Mouse (Mus musculus) midbrain, embryonic 16.5 days (tissue): ENCODE measurements at regions not wholly inside any gene's neighbourhood (a gene's known extent, or its start where the extent isn't known, plus 50 kb on each side); places are given as distances from the start of the nearest gene placed in this dataset.

Experiments
- ATAC-seq: fragments of 200-750 bp; cut with Nextera tagmentation; 2 replicates; pipeline ENCODE4 v1.8.0; 2017; ENCODE audit warnings: moderate TSS enrichment
- H3K27ac ChIP-seq: fragments of 300-500 bp; sonication (generic); 2 replicates; pipeline ENCODE4 v1.5.1; 2014; ENCODE audit warnings: mild to moderate bottlenecking, low read length, mixed read lengths
- H3K27me3 ChIP-seq: fragments of 300-500 bp; sonication (generic); 2 replicates; pipeline ENCODE4 v1.6.1; 2014; ENCODE audit warnings: low read depth, low read length, mixed read lengths; ENCODE audit not compliant: control insufficient read depth, insufficient read depth
- H3K36me3 ChIP-seq: fragments of 300-500 bp; sonication (generic); 2 replicates; pipeline ENCODE4 v1.6.1; 2014; ENCODE audit warnings: mild to moderate bottlenecking, low read length, moderate library complexity, mixed read lengths; ENCODE audit not compliant: control insufficient read depth, insufficient read depth
- H3K4me1 ChIP-seq: fragments of 300-500 bp; sonication (generic); 2 replicates; pipeline ENCODE4 v1.6.1; 2014; ENCODE audit warnings: mild to moderate bottlenecking, low read length, mixed read lengths; ENCODE audit not compliant: control insufficient read depth, insufficient read depth
- H3K4me2 ChIP-seq: fragments of 300-500 bp; sonication (generic); 2 replicates; pipeline ENCODE4 v1.6.1; 2014; ENCODE audit warnings: mild to moderate bottlenecking, low read length, mixed read lengths
- H3K4me3 ChIP-seq: fragments of 300-500 bp; sonication (generic); 2 replicates; pipeline ENCODE4 v1.5.1; 2014; ENCODE audit warnings: low read depth, mild to moderate bottlenecking, low read length, moderate library complexity, mixed read lengths
- H3K9ac ChIP-seq: fragments of 300-500 bp; sonication (generic); 2 replicates; pipeline ENCODE4 v1.6.1; 2014; ENCODE audit warnings: low read depth, low read length, mixed read lengths
- H3K9me3 ChIP-seq: fragments of 300-500 bp; sonication (generic); replicated peaks from 2 replicates; pipeline ENCODE4 v1.6.1; 2014; ENCODE audit warnings: mild to moderate bottlenecking, low read length, mixed read lengths; ENCODE audit not compliant: control insufficient read depth, poor library complexity, severe bottlenecking
- WGBS: fragments of 180-500 bp; shearing (Covaris S2); extraction: QIAGEN DNeasy Blood & Tissue Kit; methylation state at CpG from one replicate; pipeline ENCODE4 v1.1.7; 2014; 5-methylcytosine and 5-hydroxymethylcytosine counted together

- WGBS: 77% methylated on average over 5 of the region's 5 CpGs
- Histone ChIP-seq H3K27ac (no peak overlapping the region), H3K4me1 (no peaks in the 10 kb centered on the region), H3K9me3 (no peaks in the 10 kb centered on the region), H3K9ac (no peak overlapping the region), H3K27me3 (no peaks in the 10 kb centered on the region), H3K36me3 (no peaks in the 10 kb centered on the region), H3K4me3 (no peak overlapping the region), H3K4me2 (no peak overlapping the region)
- no peak for ATAC-seq
Observed at GRCm38 (mm10) chr3:128787686-128788085, 412.0 kb upstream of the Pitx2 start.

- Histone ChIP-seq H3K27ac (no peak overlapping the region), H3K4me3 (no peak overlapping the region), H3K9me3 (no peaks in the 10 kb centered on the region), H3K36me3 (no peaks in the 10 kb centered on the region), H3K4me1 (no peaks in the 10 kb centered on the region), H3K27me3 (no peaks in the 10 kb centered on the region), H3K9ac (no peak overlapping the region), H3K4me2 (no peak overlapping the region)
- no peak for ATAC-seq
- WGBS: 79% methylated on average over 2 of the region's 2 CpGs
Observed at GRCm38 (mm10) chr3:128795931-128796330, 403.7 kb upstream of the Pitx2 start.

- ATAC-seq: no peak
- WGBS: 73% methylated on average over 1 of the region's 1 CpGs
Observed at GRCm38 (mm10) chr3:128797829-128798228, 401.8 kb upstream of the Pitx2 start.

GRCm38 (mm10) chr3:128829371-128830160 is 370.1 kb upstream of the Pitx2 start:
- no peak overlapping the region for H3K27ac ChIP-seq
- H3K4me2 ChIP-seq: no peak overlapping the region
- no peaks in the 10 kb centered on the region for H3K4me1 ChIP-seq
- ATAC-seq: no peak
- no peaks in the 10 kb centered on the region for H3K9me3 ChIP-seq
- 48% methylated on average over 12 of the region's 12 CpGs for WGBS
- no peaks in the 10 kb centered on the region for H3K36me3 ChIP-seq
- H3K4me3 ChIP-seq: no peak overlapping the region
- no peaks in the 10 kb centered on the region for H3K27me3 ChIP-seq
- no peak overlapping the region for H3K9ac ChIP-seq

More at GRCm38 (mm10) chr3:128797829-128798228, 401.8 kb upstream of the Pitx2 start:
- Histone ChIP-seq H3K27ac (no peak overlapping the region), H3K9ac (no peak overlapping the region), H3K9me3 (no peaks in the 10 kb centered on the region), H3K4me3 (no peak overlapping the region), H3K4me2 (no peak overlapping the region), H3K36me3 (no peaks in the 10 kb centered on the region), H3K27me3 (no peaks in the 10 kb centered on the region), H3K4me1 (no peaks in the 10 kb centered on the region)

- WGBS: 49% methylated on average over 6 of the region's 6 CpGs
- H3K36me3 ChIP-seq: no peaks in the 10 kb centered on the region
- H3K9me3 ChIP-seq: no peaks in the 10 kb centered on the region
Observed at GRCm38 (mm10) chr3:128850327-128850977, 349.2 kb upstream of the Pitx2 start.

GRCm38 (mm10) chr3:128856515-128856914 is 343.2 kb upstream of the Pitx2 start:
- H3K9ac ChIP-seq: no peak overlapping the region
- H3K36me3 ChIP-seq: no peaks in the 10 kb centered on the region
- 54% methylated on average over 5 of the region's 5 CpGs for WGBS
- H3K4me2 ChIP-seq: no peak overlapping the region
- no peak overlapping the region for H3K4me3 ChIP-seq
- H3K4me1 ChIP-seq: no peaks in the 10 kb centered on the region
- no peaks in the 10 kb centered on the region for H3K27me3 ChIP-seq
- H3K9me3 ChIP-seq: no peaks in the 10 kb centered on the region
- no peak for ATAC-seq
- H3K27ac ChIP-seq: no peak overlapping the region

More at GRCm38 (mm10) chr3:128850327-128850977, 349.2 kb upstream of the Pitx2 start:
- no peak overlapping the region for H3K4me2 ChIP-seq
- ATAC-seq: peak; percentile 93
- H3K27me3 ChIP-seq: no peaks in the 10 kb centered on the region
- no peak overlapping the region for H3K27ac ChIP-seq
- peaks cover 11% of the 10 kb centered on the region for H3K4me1 ChIP-seq
- no peak overlapping the region for H3K4me3 ChIP-seq
- H3K9ac ChIP-seq: no peak overlapping the region

GRCm38 (mm10) chr3:128881685-128882444 is 317.8 kb upstream of the Pitx2 start:
- 31% methylated on average over 10 of the region's 10 CpGs for WGBS
- no peaks in the 10 kb centered on the region for H3K9me3 ChIP-seq
- no peak overlapping the region for H3K9ac ChIP-seq
- H3K36me3 ChIP-seq: no peaks in the 10 kb centered on the region
- H3K4me2 ChIP-seq: peak overlapping the region; percentile 6; the same call in 1 of the 2 replicates
- H3K4me1 ChIP-seq: peaks cover 7% of the 10 kb centered on the region
- no peak overlapping the region for H3K4me3 ChIP-seq
- no peak overlapping the region for H3K27ac ChIP-seq
- no peaks in the 10 kb centered on the region for H3K27me3 ChIP-seq
- ATAC-seq: peak; percentile 68

GRCm38 (mm10) chr3:128883636-128884195 is 316.0 kb upstream of the Pitx2 start:
- H3K4me3 ChIP-seq: no peak overlapping the region
- no peak overlapping the region for H3K4me2 ChIP-seq
- H3K9ac ChIP-seq: no peak overlapping the region
- H3K36me3 ChIP-seq: no peaks in the 10 kb centered on the region
- ATAC-seq: no peak
- H3K9me3 ChIP-seq: no peaks in the 10 kb centered on the region
- H3K27ac ChIP-seq: no peak overlapping the region
- peaks cover 7% of the 10 kb centered on the region for H3K4me1 ChIP-seq
- 63% methylated on average over 7 of the region's 7 CpGs for WGBS
- no peaks in the 10 kb centered on the region for H3K27me3 ChIP-seq
